Mouse (Mus musculus) small intestine, adult 2 months (tissue): ENCODE results near the gene Ppp2r5e. TPM values are rescaled to one million over a fixed set of nuclear protein-coding genes. Genes with fewer than 3 reads are reported as not detected.

ENCODE experiments used
- H3K27ac ChIP-seq: fragments of 200-500 bp; 2 replicates; pipeline ENCODE4 v1.5.1; 2012; ENCODE audit warnings: low read depth, low read length, control low read depth, inconsistent platforms; ENCODE audit not compliant: insufficient read depth
- H3K27me3 ChIP-seq: fragments of 200-500 bp; 2 replicates; pipeline ENCODE4 v1.6.1; 2012; ENCODE audit warnings: mild to moderate bottlenecking, moderate library complexity, low read length, inconsistent platforms; ENCODE audit not compliant: control insufficient read depth, insufficient read depth
- H3K36me3 ChIP-seq: fragments of 200-500 bp; 2 replicates; pipeline ENCODE4 v1.6.1; 2012; ENCODE audit warnings: mild to moderate bottlenecking, low read length, control low read depth, inconsistent platforms; ENCODE audit not compliant: control insufficient read depth, insufficient read depth
- H3K4me1 ChIP-seq: fragments of 200-500 bp; 2 replicates; pipeline ENCODE4 v1.6.1; 2012; ENCODE audit warnings: low read length, inconsistent platforms, mixed read lengths; ENCODE audit not compliant: control insufficient read depth, insufficient read depth, insufficient read length
- H3K4me3 ChIP-seq: fragments of 200-500 bp; 2 replicates; pipeline ENCODE4 v1.5.1; 2012; ENCODE audit warnings: low read depth, mild to moderate bottlenecking, control low read depth, inconsistent platforms, low read length, moderate library complexity
- CTCF ChIP-seq: fragments of 200-500 bp; IDR thresholded peaks from 2 replicates; pipeline ENCODE4 v1.5.1; 2012; ENCODE audit warnings: low read depth, mild to moderate bottlenecking, control low read depth, inconsistent platforms, low read length, moderate library complexity, mixed read lengths; ENCODE audit not compliant: insufficient replicate concordance, insufficient read length; ENCODE audit errors: extremely low read depth
- POLR2A ChIP-seq: fragments of 200-500 bp; IDR thresholded peaks from 2 replicates; pipeline ENCODE4 v1.6.1; 2012; ENCODE audit warnings: low read depth, mild to moderate bottlenecking, control low read depth, inconsistent platforms, low read length, moderate library complexity
- WGBS: fragments of 180-500 bp; shearing (Covaris S2); methylation state at CpG from one replicate; pipeline ENCODE4 v1.1.7; 2018; 5-methylcytosine and 5-hydroxymethylcytosine counted together
- polyA plus RNA-seq: library from polyadenylated mRNA; depleted of rRNA; stranded (reverse); fragments of >200 nt; gene quantifications from 2 replicates; pipeline ENCODE4 v1.2.3, GENCODE M21; 2012

Ppp2r5e gene
- polyA plus RNA-seq, 1 experiment, result 14.2 TPM

DNA sequence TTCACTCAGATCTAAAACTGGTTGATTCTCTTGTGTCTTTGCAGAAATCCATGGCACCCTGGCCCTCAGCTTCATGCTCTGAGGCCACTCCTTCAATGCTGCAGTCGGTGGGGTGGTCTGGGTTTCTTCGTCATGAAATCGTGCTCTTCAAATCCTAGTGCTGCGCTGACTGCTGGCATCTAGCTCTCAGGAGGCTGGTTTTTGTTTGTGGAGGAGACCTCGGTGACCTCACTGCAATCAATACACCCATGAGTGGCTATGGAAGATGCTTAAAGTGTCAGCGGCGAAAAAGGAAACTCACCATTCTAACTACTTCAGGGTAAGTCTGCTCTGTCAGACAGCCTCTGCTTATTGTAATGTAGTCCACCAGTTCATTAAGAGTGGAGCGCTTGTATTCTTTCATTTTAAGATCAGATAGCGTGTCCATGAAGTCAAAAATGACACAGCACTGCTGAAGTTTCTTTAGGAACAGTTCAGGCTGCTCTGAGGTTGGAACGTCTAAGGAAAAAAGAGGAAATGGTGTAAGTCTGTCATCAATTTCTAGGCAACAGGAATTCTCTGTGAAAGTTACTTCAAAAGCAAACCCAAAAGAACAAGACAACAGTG is 80.6 kb downstream of the Ppp2r5e start:
- TF ChIP-seq POLR2A, result no peak
- 0 out of 2 replicates have a peak, but pooled peaks cover 2% of the 10 kb centered on the region for H3K4me1 ChIP-seq
- WGBS, result 76% methylated on average over 10 of the region's 10 CpGs
- no peaks in the 10 kb centered on the region for H3K27me3 ChIP-seq
- H3K4me3 ChIP-seq, result no peak overlapping the region
- H3K36me3 ChIP-seq, result peaks cover 11% of the 10 kb centered on the region
- H3K27ac ChIP-seq, result no peak overlapping the region

DNA sequence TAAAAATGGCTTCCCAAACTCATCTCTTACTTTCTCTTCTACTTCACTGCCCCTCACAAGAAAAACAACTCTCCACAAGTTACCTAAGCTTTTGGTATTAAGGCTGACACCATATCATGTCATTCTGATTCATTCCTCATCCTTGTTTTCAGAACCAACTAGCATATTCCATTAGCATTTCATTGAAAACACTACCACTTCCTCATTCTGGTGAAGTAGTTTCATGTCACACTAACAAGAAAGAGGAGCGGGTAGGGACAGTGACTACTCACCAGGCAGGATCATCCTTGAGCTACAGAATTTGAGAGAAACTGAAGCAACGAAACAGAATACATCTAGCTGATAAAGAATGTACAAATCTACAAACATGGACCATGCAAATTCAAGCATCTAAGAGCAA is 84.5 kb downstream of the Ppp2r5e start:
- no peaks in the 10 kb centered on the region for H3K4me1 ChIP-seq
- no peak overlapping the region for H3K27ac ChIP-seq
- TF ChIP-seq POLR2A (no peak), CTCF (no peak)
- H3K27me3 ChIP-seq, result no peaks in the 10 kb centered on the region
- H3K4me3 ChIP-seq, result no peak overlapping the region
- WGBS, result 90% methylated on average over 2 of the region's 2 CpGs
- H3K36me3 ChIP-seq, result peaks cover 11% of the 10 kb centered on the region

DNA sequence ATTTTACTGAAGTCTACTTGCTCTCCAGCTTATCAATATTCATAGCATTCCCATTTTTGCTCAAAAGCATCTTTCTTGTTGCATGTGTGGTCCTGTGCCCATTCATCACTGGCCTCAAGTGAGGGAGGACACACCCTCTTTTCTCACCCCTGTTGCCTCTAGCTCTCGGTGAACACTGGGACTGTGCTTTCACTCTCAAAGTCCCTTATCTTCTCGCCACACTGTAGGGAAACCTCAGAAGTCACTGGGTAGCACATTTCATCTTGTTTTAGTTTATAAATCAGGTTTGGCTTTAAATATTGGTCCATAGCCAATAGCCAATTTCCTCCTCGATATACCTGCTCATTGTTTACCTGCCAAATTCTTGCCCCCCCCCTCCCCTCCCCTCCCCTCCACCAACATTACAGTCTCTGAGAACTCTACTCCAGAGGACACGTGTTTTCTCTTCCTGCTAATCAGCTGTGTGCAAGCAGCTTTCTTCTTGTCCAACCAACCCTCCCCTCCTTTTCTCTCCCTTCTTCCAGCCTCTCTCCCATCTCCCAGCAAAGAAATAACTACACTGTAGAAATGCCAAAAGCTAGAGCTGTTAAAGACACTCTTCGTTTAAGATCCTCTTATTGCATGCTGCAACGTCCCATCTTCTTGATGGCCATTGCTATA is 90.9 kb downstream of the Ppp2r5e start:
- WGBS, result 40% methylated on average over 6 of the region's 6 CpGs
- H3K27me3 ChIP-seq, result no peaks in the 10 kb centered on the region
- TF ChIP-seq CTCF, result no peak
- no peak for TF ChIP-seq POLR2A
- no peak overlapping the region for H3K4me3 ChIP-seq
- no peaks in the 10 kb centered on the region for H3K4me1 ChIP-seq
- H3K36me3 ChIP-seq, result no peaks in the 10 kb centered on the region; the same call in 1 of the 2 replicates
- no peak overlapping the region for H3K27ac ChIP-seq

DNA sequence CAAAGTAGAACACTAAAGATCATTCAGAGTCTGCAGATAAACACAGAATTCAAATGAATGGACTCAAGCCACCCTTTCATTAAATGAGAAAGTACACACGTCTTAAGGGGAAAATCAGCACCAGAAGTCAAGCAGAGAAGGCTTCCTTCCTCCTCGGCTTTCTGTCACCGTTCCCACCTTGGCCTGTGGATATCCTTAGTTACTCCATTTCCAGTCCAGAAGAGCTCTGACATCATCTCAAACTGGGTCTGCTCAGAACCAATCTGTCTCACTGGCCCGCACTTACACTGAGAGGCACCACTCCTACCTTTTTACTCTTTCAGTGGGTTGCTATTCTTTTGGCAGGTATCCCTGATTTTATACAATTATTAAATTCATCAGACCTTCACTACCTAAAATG is 93.4 kb downstream of the Ppp2r5e start:
- 83% methylated on average over 4 of the region's 4 CpGs for WGBS
- Histone ChIP-seq H3K4me3 (no peak overlapping the region), H3K27me3 (no peaks in the 10 kb centered on the region), H3K27ac (no peak overlapping the region), H3K36me3 (no peaks in the 10 kb centered on the region; the same call in 1 of the 2 replicates), H3K4me1 (no peaks in the 10 kb centered on the region)
- TF ChIP-seq POLR2A, result no peak
- TF ChIP-seq CTCF, result no peak

DNA sequence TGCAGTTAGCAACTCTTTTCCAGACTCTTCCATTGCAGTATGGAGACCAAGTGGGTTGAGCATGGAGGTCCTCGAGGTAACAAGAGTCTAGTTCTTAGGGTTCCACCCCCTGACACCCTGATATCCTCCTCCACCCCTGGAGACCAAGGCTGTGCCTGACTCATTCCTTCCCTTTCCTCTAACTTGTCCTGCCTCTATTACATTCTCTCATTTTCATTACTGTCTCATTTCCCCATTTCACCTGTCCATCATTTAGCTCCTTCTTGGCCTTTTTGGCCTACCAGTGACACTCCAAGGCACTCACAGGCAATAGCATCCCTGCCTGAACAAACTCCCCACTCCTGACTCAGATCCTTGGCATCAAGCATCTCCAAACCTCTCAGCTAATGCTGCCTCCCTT is 98.3 kb downstream of the Ppp2r5e start:
- Histone ChIP-seq H3K27me3 (no peaks in the 10 kb centered on the region), H3K36me3 (peaks cover 2% of the 10 kb centered on the region; the same call in 1 of the 2 replicates), H3K4me3 (no peak overlapping the region), H3K4me1 (no peaks in the 10 kb centered on the region), H3K27ac (no peak overlapping the region)
- no peak for TF ChIP-seq CTCF
- no peak for TF ChIP-seq POLR2A
- 74% methylated on average over 1 of the region's 1 CpGs for WGBS

DNA sequence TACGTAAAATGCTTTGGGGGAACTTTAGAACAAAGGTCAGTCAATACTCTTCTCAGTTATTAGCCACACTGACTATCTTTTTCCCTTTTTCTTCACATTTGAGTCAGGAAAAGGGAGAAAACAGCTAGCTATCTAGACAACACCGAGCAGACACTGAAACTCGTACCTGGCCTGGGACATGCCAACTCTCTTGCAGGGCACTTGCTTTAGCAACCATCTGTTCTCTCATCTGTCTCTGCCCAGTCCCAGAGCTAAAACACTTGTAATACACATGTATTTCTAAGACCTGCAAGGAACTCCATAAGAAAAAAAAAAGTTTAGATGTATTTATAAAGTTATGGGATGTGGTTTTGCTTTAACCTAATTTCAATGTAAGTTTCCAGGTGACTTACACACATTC is 100.4 kb downstream of the Ppp2r5e start:
- TF ChIP-seq CTCF (no peak), POLR2A (no peak)
- H3K27ac ChIP-seq, result no peak overlapping the region
- WGBS, result 94% methylated on average over 3 of the region's 3 CpGs

DNA sequence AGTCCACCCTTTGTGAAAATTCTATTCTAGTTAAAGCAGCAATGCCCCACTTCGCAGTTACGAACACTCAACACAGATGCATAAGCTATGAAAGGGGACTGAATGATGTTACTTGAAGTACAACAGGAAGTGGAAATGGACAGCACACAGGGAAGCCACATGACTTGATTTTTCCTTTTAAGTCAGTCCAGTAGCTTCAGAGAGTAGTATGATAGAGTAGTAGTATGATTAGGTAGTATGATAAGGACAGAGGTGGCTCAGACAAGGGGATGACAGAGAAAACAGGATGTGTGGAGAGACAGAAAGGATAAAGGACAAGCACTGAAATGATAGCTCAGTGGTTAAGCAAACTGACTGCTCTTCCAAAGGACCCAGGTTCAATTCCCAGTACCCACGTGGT is 101.4 kb downstream of the Ppp2r5e start:
- TF ChIP-seq POLR2A (no peak), CTCF (no peak)
- Histone ChIP-seq H3K27ac (no peak overlapping the region), H3K4me1 (no peaks in the 10 kb centered on the region), H3K4me3 (no peak overlapping the region), H3K36me3 (peaks cover 2% of the 10 kb centered on the region; the same call in 1 of the 2 replicates), H3K27me3 (no peaks in the 10 kb centered on the region)
- WGBS, result 86% methylated on average over 3 of the region's 3 CpGs

More for the DNA sequence above, 100.4 kb downstream of the Ppp2r5e start:
- Histone ChIP-seq H3K4me1 (no peaks in the 10 kb centered on the region), H3K4me3 (no peak overlapping the region), H3K27me3 (no peaks in the 10 kb centered on the region), H3K36me3 (peaks cover 2% of the 10 kb centered on the region; the same call in 1 of the 2 replicates)
